Mouse (Mus musculus) spleen, adult 2 months (tissue): ENCODE data around the gene Cyp4f40. TPM values are rescaled to one million over a fixed set of nuclear protein-coding genes. Genes with fewer than 3 reads are reported as not detected.
"Not testable (repeated sequence)": the region's sequence is repeated elsewhere in the genome, so short reads cannot be mapped to it uniquely, and the experiment has no call there.

Experiments
- DNase-seq, 2 experiments: peaks; one replicate each; pipeline versions ENCODE4 v3.0.0 to v3.0.0-alpha.2; 2012 to 2021; ENCODE audit warnings: low spot score in 2 of 2, low read depth in 1 of 2
- H3K27ac ChIP-seq: fragments of 200-500 bp; 2 replicates; pipeline ENCODE4 v1.5.1; 2012; ENCODE audit warnings: low read length, inconsistent platforms; ENCODE audit not compliant: insufficient read depth
- H3K27me3 ChIP-seq: fragments of 200-500 bp; 2 replicates; pipeline ENCODE4 v1.6.1; 2012; ENCODE audit warnings: mild to moderate bottlenecking, moderate library complexity, low read length, inconsistent platforms; ENCODE audit not compliant: control insufficient read depth, insufficient read depth
- H3K36me3 ChIP-seq: fragments of 200-500 bp; 2 replicates; pipeline ENCODE4 v1.6.1; 2012; ENCODE audit warnings: mild to moderate bottlenecking, low read length, inconsistent platforms; ENCODE audit not compliant: control insufficient read depth, insufficient read depth
- H3K4me1 ChIP-seq: fragments of 200-500 bp; 2 replicates; pipeline ENCODE4 v1.6.1; 2011; ENCODE audit warnings: inconsistent platforms; ENCODE audit not compliant: control insufficient read depth, insufficient read depth, insufficient read length
- H3K4me3 ChIP-seq: fragments of 200-500 bp; 2 replicates; pipeline ENCODE4 v1.5.1; 2011; ENCODE audit warnings: mild to moderate bottlenecking, inconsistent platforms; ENCODE audit not compliant: insufficient read depth, insufficient read length; ENCODE audit errors: extremely low read depth
- CTCF ChIP-seq: fragments of 200-500 bp; IDR thresholded peaks from 2 replicates; pipeline ENCODE4 v1.5.1; 2011; ENCODE audit warnings: mild to moderate bottlenecking, inconsistent platforms; ENCODE audit not compliant: insufficient read depth, insufficient read length, insufficient replicate concordance; ENCODE audit errors: extremely low read depth
- POLR2A ChIP-seq: fragments of 200-500 bp; IDR thresholded peaks from 2 replicates; pipeline ENCODE4 v1.6.1; 2011; ENCODE audit warnings: low read depth, low read length, inconsistent platforms
- WGBS: fragments of 180-500 bp; shearing (Covaris S2); methylation state at CpG from one replicate; pipeline ENCODE4 v1.1.7; 2018; 5-methylcytosine and 5-hydroxymethylcytosine counted together
- polyA plus RNA-seq: library from polyadenylated mRNA; depleted of rRNA; stranded (reverse); fragments of >200 nt; gene quantifications from 2 replicates; pipeline ENCODE4 v1.2.3, GENCODE M21; 2012; rRNA removed

The Cyp4f40 gene
- polyA plus RNA-seq, 1 experiment: not detected

DNA sequence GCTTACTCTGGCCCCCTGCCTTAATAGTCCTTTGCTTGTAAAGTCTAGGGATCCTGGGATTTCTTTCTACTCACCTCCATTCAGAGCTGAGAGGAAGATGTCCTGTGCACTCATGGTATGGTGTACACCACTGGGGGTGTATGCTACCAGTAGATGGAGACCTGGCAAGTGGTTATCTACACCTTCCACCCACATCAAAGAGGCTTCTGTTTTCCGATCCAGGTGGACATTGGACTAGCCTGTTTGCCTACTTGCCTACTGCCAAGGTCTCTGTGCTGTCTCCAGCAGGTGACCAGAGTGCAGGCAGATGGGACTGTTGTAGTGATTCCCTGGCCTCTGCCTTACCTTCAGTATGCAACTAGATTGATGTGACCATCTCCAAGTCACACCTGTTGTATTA lies 32.3 kb downstream of the Cyp4f40 start:
- Histone ChIP-seq H3K27ac (no peak overlapping the region), H3K4me3 (no peak overlapping the region), H3K36me3 (no peaks in the 10 kb centered on the region), H3K27me3 (no peaks in the 10 kb centered on the region), H3K4me1 (no peaks in the 10 kb centered on the region)
- WGBS: 86% methylated on average over 1 of the region's 1 CpGs
- TF ChIP-seq CTCF: no peak
- no peak for TF ChIP-seq POLR2A
- no peak for DNase-seq

DNA sequence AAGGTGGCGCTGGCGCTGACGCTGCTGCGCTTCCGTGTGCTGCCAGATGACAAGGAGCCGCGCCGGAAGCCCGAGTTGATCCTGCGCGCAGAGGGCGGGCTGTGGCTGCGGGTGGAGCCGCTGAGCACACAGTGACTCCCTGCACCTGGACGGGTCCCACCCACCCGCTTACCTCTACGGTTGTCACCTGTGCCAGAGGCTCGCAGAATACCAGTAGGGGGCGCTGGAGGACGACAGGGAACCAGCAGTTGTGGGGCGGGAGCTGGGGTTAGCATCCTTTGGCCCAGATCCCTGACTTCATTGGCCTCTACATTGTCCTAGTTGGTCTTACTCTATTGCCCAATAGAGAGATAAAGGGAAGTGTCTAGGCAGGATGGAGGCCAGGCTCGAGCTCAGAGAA lies 44.1 kb downstream of the Cyp4f40 start:
- H3K27me3 ChIP-seq: no peaks in the 10 kb centered on the region
- 52% methylated on average over 22 of the region's 22 CpGs for WGBS
- DNase-seq: no peak
- H3K4me3 ChIP-seq: no peak overlapping the region
- no peak overlapping the region for H3K27ac ChIP-seq
- H3K4me1 ChIP-seq: no peaks in the 10 kb centered on the region
- TF ChIP-seq POLR2A (no peak), CTCF (no peak)
- no peaks in the 10 kb centered on the region for H3K36me3 ChIP-seq

DNA sequence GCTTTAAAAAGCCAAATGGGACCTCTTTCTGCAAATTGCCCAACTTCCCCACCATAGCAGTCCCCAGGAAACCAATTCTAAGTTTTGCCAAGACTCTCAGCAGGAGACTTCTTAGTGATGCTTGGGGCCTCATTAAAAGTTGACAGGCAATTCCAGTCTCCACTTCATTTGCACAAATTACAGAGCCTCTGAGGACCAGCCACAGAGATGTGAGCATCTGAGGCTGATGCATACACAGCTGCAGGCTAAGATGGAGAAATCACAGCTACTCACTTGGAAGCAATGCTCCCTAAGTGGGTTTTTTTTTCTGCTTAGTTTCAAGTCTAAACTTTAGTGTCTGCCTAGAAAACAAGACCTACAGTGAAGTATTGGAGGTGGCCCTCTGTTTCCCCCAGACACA lies 51.8 kb downstream of the Cyp4f40 start:
- H3K36me3 ChIP-seq, DNase-seq, H3K4me1 ChIP-seq, H3K4me3 ChIP-seq, H3K27ac ChIP-seq, H3K27me3 ChIP-seq: not testable (repeated sequence)

DNA sequence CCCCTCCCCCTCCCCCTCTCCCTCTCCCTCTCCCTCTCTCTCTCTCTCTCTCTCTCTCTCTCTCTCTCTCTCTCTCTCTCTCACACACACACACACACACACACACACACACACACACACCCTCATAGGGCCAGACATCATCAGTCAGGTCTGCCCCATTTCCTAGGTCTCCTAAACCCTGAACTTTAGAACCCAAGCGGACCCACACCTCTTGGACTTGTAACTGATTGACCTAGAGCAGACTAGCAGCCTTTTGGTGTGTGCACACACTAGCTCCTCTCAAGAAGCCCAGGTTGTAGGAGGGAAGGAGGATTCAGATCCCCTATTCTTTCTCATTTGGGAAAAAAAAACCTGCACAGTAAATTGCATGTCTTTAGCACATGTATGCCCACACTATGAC lies 63.5 kb downstream of the Cyp4f40 start:
- H3K27ac ChIP-seq, H3K4me1 ChIP-seq, H3K4me3 ChIP-seq, DNase-seq, H3K27me3 ChIP-seq, H3K36me3 ChIP-seq: not testable (repeated sequence)
- WGBS: 92% methylated on average over 1 of the region's 1 CpGs

DNA sequence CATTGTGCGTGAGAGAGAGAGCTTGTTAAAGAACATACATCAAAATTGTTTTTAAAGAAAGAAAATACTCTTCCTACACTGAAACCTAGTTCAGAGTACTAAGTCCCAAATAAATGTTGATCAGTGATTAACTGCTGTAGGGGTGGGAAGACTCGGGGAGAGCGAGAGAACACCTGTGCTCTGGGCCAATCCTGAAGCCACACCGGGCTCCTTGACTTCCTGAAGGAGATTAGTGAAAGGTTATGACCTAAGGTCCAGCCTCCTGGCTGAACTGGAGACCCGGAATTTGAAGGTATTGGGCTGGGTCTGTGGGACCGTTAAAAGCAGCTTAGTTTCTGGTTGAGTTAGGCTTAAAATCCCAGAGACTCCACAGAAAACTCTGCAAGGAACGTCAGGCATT lies 64.1 kb downstream of the Cyp4f40 start:
- 87% methylated on average over 7 of the region's 7 CpGs for WGBS
- Histone ChIP-seq H3K4me3 (no peak overlapping the region), H3K36me3 (no peaks in the 10 kb centered on the region), H3K27ac (no peak overlapping the region), H3K4me1 (no peaks in the 10 kb centered on the region), H3K27me3 (no peaks in the 10 kb centered on the region)
- DNase-seq: no peak
- TF ChIP-seq CTCF (no peak), POLR2A (no peak)

DNA sequence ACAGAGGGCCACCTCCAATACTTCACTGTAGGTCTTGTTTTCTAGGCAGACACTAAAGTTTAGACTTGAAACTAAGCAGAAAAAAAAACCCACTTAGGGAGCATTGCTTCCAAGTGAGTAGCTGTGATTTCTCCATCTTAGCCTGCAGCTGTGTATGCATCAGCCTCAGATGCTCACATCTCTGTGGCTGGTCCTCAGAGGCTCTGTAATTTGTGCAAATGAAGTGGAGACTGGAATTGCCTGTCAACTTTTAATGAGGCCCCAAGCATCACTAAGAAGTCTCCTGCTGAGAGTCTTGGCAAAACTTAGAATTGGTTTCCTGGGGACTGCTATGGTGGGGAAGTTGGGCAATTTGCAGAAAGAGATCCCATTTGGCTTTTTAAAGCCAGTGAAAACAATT lies 67.7 kb downstream of the Cyp4f40 start:
- H3K27me3 ChIP-seq, H3K27ac ChIP-seq, H3K4me1 ChIP-seq, H3K4me3 ChIP-seq, DNase-seq, H3K36me3 ChIP-seq: not testable (repeated sequence)

Other genes starting within 250 kb of the Cyp4f40 start
- gene Pglyrp2, start 234.7 kb upstream of the Cyp4f40 start, polyA plus RNA-seq: 43.0 and 52.7 TPM in 2 replicates
- 0.07 and 0.39 TPM in 2 replicates for gene Cyp4f39, start 206.2 kb upstream of the Cyp4f40 start, polyA plus RNA-seq
- 1.9 and 2.4 TPM in 2 replicates for gene Cyp4f17, start 152.8 kb upstream of the Cyp4f40 start, polyA plus RNA-seq
- gene Cyp4f16, start 122.3 kb upstream of the Cyp4f40 start, polyA plus RNA-seq: 39.7 and 42.2 TPM in 2 replicates
- 0.54 and 1.3 TPM in 2 replicates for gene Cyp4f37, start 37.6 kb upstream of the Cyp4f40 start, polyA plus RNA-seq
- gene Cyp4f15, start 26.7 kb downstream of the Cyp4f40 start, polyA plus RNA-seq: 0.04 TPM in 1 of 2 replicates, not detected in the other
- 9.6 and 10.1 TPM in 2 replicates for gene Zfp871, start 129.4 kb downstream of the Cyp4f40 start, polyA plus RNA-seq
- gene Zfp811, start 151.0 kb downstream of the Cyp4f40 start, polyA plus RNA-seq: 0.04 TPM in 1 of 2 replicates, not detected in the other
- 1.2 and 3.4 TPM in 2 replicates for gene Zfp799, start 171.4 kb downstream of the Cyp4f40 start, polyA plus RNA-seq
- gene Zfp870, start 232.7 kb downstream of the Cyp4f40 start, polyA plus RNA-seq: 0.53 and 0.62 TPM in 2 replicates